Mouse (Mus musculus): ENCODE results near the gene Uba1y. TPM values are rescaled to one million over a fixed set of nuclear protein-coding genes. Genes with fewer than 3 reads are reported as not detected.

Uba1y gene
- not detected for total RNA-seq (2023)

DNA sequence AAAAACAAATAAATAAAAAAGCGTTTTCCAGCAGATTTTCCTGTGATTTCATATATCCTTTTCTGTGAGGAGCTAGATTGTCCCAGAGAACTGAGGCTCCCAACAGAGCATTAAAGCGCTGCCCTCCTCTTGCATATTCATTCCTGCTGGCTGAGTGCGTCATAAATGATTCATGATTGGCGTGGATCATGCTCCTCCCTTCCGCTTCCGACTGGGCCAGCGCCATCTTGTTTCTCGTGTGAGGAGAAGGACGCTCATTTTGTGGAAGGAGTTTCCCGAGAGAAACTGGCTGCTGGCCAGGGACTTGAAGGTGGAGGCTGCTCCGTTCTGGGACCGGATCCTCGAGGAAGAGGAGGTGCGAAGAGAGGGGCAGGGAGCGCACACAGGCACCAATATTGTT lies at the start of gene Uba1y:
TSS of gene Uba1y (plus strand) at position 254 of the 400 bp plus-strand sequence.

DNA sequence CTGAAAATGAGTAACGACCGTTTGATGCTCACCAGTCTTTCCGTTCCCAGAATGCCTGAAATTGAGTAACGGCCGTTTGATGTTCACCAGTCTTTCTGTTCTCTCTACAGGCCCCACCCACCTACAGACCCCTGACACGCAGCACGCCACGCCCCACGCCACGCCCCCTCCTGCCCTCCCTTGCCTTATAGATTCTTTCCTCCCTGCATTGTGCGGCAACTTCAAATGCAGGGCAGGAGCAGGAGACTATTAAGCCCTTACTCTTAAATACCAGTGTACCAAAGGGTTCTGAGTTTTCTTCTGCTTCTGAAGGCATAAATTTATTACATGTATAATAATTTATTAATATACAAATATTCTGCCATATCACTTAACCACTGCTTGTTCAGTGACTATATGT lies 21.1 kb upstream of the Uba1y start, which contains the start of gene Zfy1:
TSS of gene Zfy1 (minus strand) at position 101 of the 400 bp plus-strand sequence.

Other genes starting within 250 kb of the Uba1y start
- gene Zfy1, start 21.2 kb upstream of the Uba1y start, total RNA-seq (2023), result not detected
- 10 to 100 TPM in 1 of 2 experiments, under 1 TPM in 1; 0.04 to 13.5 TPM for gene Kdm5d, start 79.1 kb downstream of the Uba1y start, total RNA-seq (2023)
- 10 to 100 TPM in 1 of 2 experiments, not detected in 1; 94.7 TPM for gene Eif2s3y, start 191.9 kb downstream of the Uba1y start, total RNA-seq (2023)